Mouse (Mus musculus): ENCODE measurements at regions not wholly inside any gene's neighbourhood (a gene's known extent, or its start where the extent isn't known, plus 50 kb on each side); places are given as distances from the start of the nearest gene placed in this dataset.

DNA sequence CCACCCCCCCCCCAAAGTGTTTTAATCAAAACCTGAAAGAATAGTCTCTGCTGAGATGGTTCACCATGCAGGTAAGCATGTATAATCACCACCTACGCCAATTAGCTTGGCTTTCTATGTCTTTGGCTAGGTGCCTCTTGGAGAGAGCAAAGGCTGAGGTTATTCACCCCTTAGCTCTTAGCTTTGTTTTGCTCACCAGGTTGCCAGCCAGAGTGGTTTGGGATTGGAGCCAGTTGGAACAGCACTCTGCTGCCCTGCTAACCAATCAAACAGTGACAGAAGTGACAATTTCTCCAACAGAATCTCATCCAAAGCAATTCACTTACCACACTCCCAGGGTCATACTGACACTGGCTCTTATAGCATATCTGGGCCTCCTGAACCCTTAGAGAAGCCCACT lies 162.3 kb upstream of the Bcor start:
- TF ChIP-seq CTCF (IDR thresholded peaks at IDR 0.05; ENCODE audit: borderline replicate concordance, control insufficient read depth, extremely low read depth, insufficient read depth, low read length, poor library complexity) (no peak), POLR2A (IDR thresholded peaks at IDR 0.05; ENCODE audit: control insufficient read depth, extremely low read depth, insufficient read depth, low read length, poor library complexity) (no peak)

Measured in thymus, adult 2 months (tissue).